Mouse (Mus musculus): ENCODE results near the gene Gchfr. TPM values are rescaled to one million over a fixed set of nuclear protein-coding genes. Genes with fewer than 3 reads are reported as not detected.
A peak's percentile ranks its signal among the peaks of the same experiment; 100 is the strongest.

Gchfr gene
- polyA plus RNA-seq, 1 experiment from 2014 or later = 3.3 TPM

DNA sequence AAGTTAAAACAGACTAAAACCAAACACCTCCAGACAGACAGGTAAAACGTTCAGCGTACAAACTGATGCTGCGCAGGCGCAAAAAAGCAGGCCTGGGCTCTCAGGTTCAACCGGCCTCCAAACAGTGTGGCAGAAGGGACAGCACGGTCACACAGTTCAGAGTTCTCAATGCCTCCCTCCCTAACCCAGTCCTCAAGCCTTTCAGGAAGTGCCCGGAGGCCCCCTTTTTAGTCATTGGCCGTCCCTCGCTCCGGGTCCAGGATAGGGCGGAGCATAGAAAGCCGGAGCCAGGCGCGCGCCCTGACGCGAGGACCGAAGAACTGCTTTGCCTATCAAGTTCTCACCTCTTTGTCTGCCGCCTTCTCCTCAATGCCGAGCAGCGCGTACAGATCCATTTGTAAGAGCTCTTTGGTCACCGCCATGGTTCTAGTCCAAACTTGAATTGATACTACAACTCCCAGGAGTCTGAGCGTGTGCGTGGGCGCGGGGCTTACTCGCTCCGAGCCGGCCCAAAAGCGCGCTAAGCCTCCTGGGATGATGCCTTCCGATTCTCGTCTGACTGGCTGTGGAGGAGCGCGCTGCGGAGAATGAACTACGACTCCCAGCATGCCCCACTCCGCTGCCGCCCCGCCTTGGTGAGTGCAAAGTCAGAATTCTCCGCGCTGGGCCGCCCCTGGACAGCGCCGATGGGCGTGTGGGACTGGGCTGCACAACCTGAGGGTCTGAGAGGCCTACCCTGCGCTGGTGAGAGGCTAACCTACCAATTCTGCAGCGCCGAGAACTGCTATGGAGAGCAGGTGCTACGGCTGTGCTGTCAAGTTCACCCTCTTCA is 41.0 kb downstream of the Gchfr start, which contains the start of the genes Zfyve19 and Dnajc17:
TSS of gene Zfyve19 (plus strand) at position 274 of the 832 bp plus-strand sequence.
TSS of gene Dnajc17 (minus strand) at position 452 of the 832 bp plus-strand sequence.
- peak; percentile 96 for DNase-seq (ENCODE audit: low spot score)
- Histone ChIP-seq H3K9me3 (no peaks in the 10 kb centered on the region), H3K4me3 (peak within 1 kb of the TSS; percentile 71), H3K27ac (peak within 1 kb of the TSS; percentile 91), H3K27me3 (ENCODE audit: insufficient read depth, poor library complexity, severe bottlenecking) (no peaks in the 10 kb centered on the region), H3K36me3 (peaks cover 34% of the 10 kb centered on the region), H3K4me1 (replicated peaks) (peaks cover 24% of the 10 kb centered on the region)
- under 1% methylated on average over 51 of the region's 51 CpGs for WGBS

DNA sequence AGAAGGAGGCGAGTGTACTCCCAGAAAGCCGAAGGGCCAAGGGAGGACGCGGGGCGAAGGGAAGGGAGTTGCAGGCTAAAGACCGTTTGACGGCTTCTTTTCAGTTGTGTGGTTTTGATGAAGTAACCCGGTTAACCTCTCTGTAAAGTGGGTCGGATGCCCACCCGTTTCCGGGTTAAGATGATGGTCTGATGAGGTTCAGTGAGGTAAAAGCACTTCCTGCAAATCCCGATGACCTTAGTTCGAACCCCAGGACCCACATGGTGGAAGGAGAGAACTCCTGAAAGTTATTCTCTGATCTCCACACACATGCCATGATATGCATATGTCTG is 41.6 kb downstream of the Gchfr start:
- WGBS = 2% methylated on average over 13 of the region's 13 CpGs
- Histone ChIP-seq H3K27ac (peak overlapping the region; percentile 91), H3K27me3 (ENCODE audit: insufficient read depth, poor library complexity, severe bottlenecking) (no peaks in the 10 kb centered on the region), H3K36me3 (peaks cover 40% of the 10 kb centered on the region), H3K9me3 (no peaks in the 10 kb centered on the region), H3K4me3 (peak overlapping the region; percentile 71), H3K4me1 (replicated peaks) (peaks cover 20% of the 10 kb centered on the region)
- no peak for DNase-seq (ENCODE audit: low spot score)

Other genes with a start within 250 kb of the Gchfr start
- 17.2 and 20.6 TPM in 2 replicates for gene Chst14, start 241.3 kb upstream of the Gchfr start, polyA plus RNA-seq (2016; fragmentation: Nextera tagmentation; extraction: Ambion mirVana)
- 22.8 and 26.0 TPM in 2 replicates for gene Ccdc32, start 138.4 kb upstream of the Gchfr start, polyA plus RNA-seq (2016; fragmentation: Nextera tagmentation; extraction: Ambion mirVana)
- gene Rpusd2, start 133.0 kb upstream of the Gchfr start, polyA plus RNA-seq (2016; fragmentation: Nextera tagmentation; extraction: Ambion mirVana) = 8.0 and 8.3 TPM in 2 replicates
- gene Knl1, start 120.7 kb upstream of the Gchfr start, polyA plus RNA-seq (2016; fragmentation: Nextera tagmentation; extraction: Ambion mirVana) = 39.9 and 57.6 TPM in 2 replicates
- gene Rad51, start 55.0 kb upstream of the Gchfr start, polyA plus RNA-seq (2016; fragmentation: Nextera tagmentation; extraction: Ambion mirVana) = 61.6 and 87.3 TPM in 2 replicates
- 43.6 and 48.1 TPM in 2 replicates for gene Rmdn3, start 10.7 kb upstream of the Gchfr start, polyA plus RNA-seq (2016; fragmentation: Nextera tagmentation; extraction: Ambion mirVana)
- gene Gm14137, start 6.7 kb downstream of the Gchfr start, polyA plus RNA-seq (2016; fragmentation: Nextera tagmentation; extraction: Ambion mirVana) = 0.75 and 0.85 TPM in 2 replicates
- gene Zfyve19, start 40.8 kb downstream of the Gchfr start, polyA plus RNA-seq (2016; fragmentation: Nextera tagmentation; extraction: Ambion mirVana) = 52.2 and 57.4 TPM in 2 replicates
- gene Dnajc17, start 41.0 kb downstream of the Gchfr start, polyA plus RNA-seq (2016; fragmentation: Nextera tagmentation; extraction: Ambion mirVana) = 22.9 and 24.9 TPM in 2 replicates
- gene Ppp1r14d, start 62.1 kb downstream of the Gchfr start, polyA plus RNA-seq (2016; fragmentation: Nextera tagmentation; extraction: Ambion mirVana) = not detected in 2 replicates
- gene Spint1, start 69.6 kb downstream of the Gchfr start, polyA plus RNA-seq (2016; fragmentation: Nextera tagmentation; extraction: Ambion mirVana) = 5.4 and 8.2 TPM in 2 replicates
- 1.2 and 3.8 TPM in 2 replicates for gene Rhov, start 103.5 kb downstream of the Gchfr start, polyA plus RNA-seq (2016; fragmentation: Nextera tagmentation; extraction: Ambion mirVana)
- gene Vps18, start 121.0 kb downstream of the Gchfr start, polyA plus RNA-seq (2016; fragmentation: Nextera tagmentation; extraction: Ambion mirVana) = 23.1 and 26.7 TPM in 2 replicates
- 4.7 and 5.8 TPM in 2 replicates for gene Dll4, start 158.0 kb downstream of the Gchfr start, polyA plus RNA-seq (2016; fragmentation: Nextera tagmentation; extraction: Ambion mirVana)
- 0.67 and 0.81 TPM in 2 replicates for gene Chac1, start 183.5 kb downstream of the Gchfr start, polyA plus RNA-seq (2016; fragmentation: Nextera tagmentation; extraction: Ambion mirVana)

Measured in hindbrain, embryonic 10.5 days (tissue).